Mouse (Mus musculus): ENCODE results near the gene Rsu1.

The Rsu1 gene

DNA sequence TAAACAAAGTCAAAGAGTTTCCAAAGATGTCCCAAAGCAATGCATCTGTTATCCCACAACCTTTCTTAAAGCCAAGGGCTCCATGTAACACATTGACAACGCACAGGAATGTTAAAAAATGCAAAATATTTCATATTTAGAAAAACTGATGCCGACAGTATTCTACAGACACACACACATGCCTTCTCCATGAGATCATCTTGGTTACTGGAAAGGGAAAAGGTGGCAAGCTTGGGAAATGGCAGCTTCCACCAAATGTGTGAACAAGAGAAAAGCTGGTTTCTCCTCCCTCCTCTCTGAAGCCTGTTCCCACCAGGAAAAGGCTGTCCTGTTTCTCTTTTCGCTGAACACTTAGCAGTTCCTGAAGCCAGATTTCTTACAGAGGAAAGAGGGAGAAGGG lies 232.4 kb downstream of the Rsu1 start:
- DNase-seq, result no peak
